Mouse (Mus musculus) embryonic fibroblast, embryonic 13.5 days (primary cell): Measurements from ENCODE around the gene Gm28308.

Experiments
- CTCF ChIP-seq: IDR thresholded peaks from 2 replicates; pipeline ENCODE4 v1.5.1; 2011; ENCODE audit warnings: mild to moderate bottlenecking, control low read depth, low read length, moderate library complexity, borderline replicate concordance; ENCODE audit not compliant: insufficient read depth
- POLR2A ChIP-seq: IDR thresholded peaks from 2 replicates; pipeline ENCODE4 v1.6.1; 2011; ENCODE audit warnings: low read depth, mild to moderate bottlenecking, control low read depth, low read length, moderate library complexity

DNA sequence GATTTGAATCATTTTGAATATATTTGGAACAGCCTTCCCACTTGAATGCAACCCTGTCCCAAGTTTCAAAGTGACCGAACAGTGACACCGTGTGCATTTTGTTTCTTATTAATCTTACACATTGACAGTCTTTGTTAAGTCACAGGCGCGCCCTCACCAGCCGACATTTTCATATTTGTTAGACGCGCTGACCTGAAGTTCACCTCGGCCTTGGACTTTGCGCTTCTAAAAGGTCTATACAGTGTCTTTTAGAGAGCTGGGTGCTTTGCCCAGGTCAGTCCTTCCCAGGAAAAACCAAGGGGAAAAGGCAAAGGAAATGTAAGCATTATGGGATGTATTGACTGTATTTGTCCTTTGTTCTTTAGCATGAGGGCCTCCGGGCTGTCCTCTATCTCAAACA lies 18.4 kb downstream of the Gm28308 start:
- TF ChIP-seq CTCF, result no peak
- no peak for TF ChIP-seq POLR2A
